Mouse (Mus musculus) midbrain, embryonic 12.5 days (tissue): ENCODE data around the gene Ttc7b. TPM values are rescaled to one million over a fixed set of nuclear protein-coding genes. Genes with fewer than 3 reads are reported as not detected.

Experiments
- ATAC-seq: fragments of 200-750 bp; cut with Nextera tagmentation; 2 replicates; pipeline ENCODE4 v1.8.0; 2017; ENCODE audit warnings: low read depth, moderate TSS enrichment, moderate library complexity; ENCODE audit not compliant: low FRiP score
- H3K27ac ChIP-seq: fragments of 300-500 bp; sonication (generic); replicated peaks from 2 replicates; pipeline ENCODE4 v1.5.1; 2016; ENCODE audit warnings: mild to moderate bottlenecking
- H3K27me3 ChIP-seq: fragments of 300-500 bp; sonication (generic); 2 replicates; pipeline ENCODE4 v1.6.1; 2016; ENCODE audit warnings: mild to moderate bottlenecking
- H3K36me3 ChIP-seq: fragments of 300-500 bp; sonication (generic); 2 replicates; pipeline ENCODE4 v1.6.1; 2016
- H3K4me1 ChIP-seq: fragments of 300-500 bp; sonication (generic); 2 replicates; pipeline ENCODE4 v1.6.1; 2016
- H3K4me2 ChIP-seq: fragments of 300-500 bp; sonication (generic); replicated peaks from 2 replicates; pipeline ENCODE4 v1.6.1; 2016; ENCODE audit warnings: mild to moderate bottlenecking, moderate library complexity
- H3K4me3 ChIP-seq: fragments of 300-500 bp; sonication (generic); 2 replicates; pipeline ENCODE4 v1.5.1; 2016; ENCODE audit warnings: mild to moderate bottlenecking
- H3K9ac ChIP-seq: fragments of 300-500 bp; sonication (generic); replicated peaks from 2 replicates; pipeline ENCODE4 v1.6.1; 2016; ENCODE audit warnings: mild to moderate bottlenecking, moderate library complexity
- H3K9me3 ChIP-seq: fragments of 300-500 bp; sonication (generic); 2 replicates; pipeline ENCODE4 v1.6.1; 2016; ENCODE audit warnings: mild to moderate bottlenecking
- WGBS: fragments of 180-500 bp; shearing (Covaris S2); methylation state at CpG from one replicate; pipeline ENCODE4 v1.1.7; 2016; 5-methylcytosine and 5-hydroxymethylcytosine counted together
- polyA plus RNA-seq: library from polyadenylated mRNA; unstranded; fragments of >200 nt; fragmentation: Nextera tagmentation; extraction: Ambion mirVana; gene quantifications from 2 replicates; pipeline ENCODE4 v1.2.1, GENCODE M21; 2016

Ttc7b gene
- polyA plus RNA-seq, 1 experiment from 2014 or later: 6.7 TPM

DNA sequence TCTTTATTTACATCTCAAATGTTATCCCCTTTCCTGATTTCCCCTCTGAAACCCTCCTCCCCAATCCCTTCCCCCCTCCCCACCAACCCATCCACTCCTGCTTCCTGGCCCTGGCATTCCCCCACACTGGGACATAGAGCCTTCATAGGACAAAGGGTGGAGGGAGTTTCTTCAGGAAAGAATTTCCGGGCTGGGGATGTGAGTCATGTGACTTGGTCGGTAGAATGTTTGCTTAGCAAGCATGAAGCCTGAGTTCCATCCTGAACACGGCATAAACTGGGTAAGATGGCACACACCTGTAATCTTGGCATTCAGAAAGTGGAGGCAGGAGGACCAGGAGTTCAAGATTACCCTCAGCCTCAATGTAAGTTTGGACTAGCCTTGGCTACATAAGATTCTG, 151.4 kb downstream of the Ttc7b start:
- Histone ChIP-seq H3K27me3 (no peaks in the 10 kb centered on the region), H3K36me3 (peaks cover 57% of the 10 kb centered on the region), H3K9me3 (no peaks in the 10 kb centered on the region), H3K4me3 (no peak overlapping the region), H3K4me1 (no peaks in the 10 kb centered on the region), H3K27ac (no peak overlapping the region), H3K4me2 (no peak overlapping the region), H3K9ac (no peak overlapping the region)
- ATAC-seq: no peak
- 56% methylated on average over 3 of the region's 3 CpGs for WGBS

DNA sequence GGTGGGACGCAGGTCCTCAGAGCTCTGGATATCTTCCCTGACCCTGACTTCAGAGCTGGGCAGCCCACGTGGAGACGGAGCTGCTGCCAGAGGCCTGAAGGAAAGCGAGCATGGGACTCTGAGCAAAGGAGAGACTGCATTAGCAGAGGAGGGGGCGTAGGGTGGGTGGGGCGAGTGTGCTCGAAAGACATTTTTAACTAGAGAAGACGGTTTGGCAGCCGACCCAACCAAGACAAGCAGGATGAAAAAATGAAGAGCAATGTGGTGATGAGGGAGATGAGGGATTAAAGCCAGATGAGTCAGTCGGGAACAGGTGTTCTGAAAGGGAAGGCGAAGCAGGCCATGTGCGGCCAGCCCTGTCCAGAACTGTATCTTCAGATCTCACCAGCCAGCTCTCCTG, 159.3 kb downstream of the Ttc7b start:
- H3K4me3 ChIP-seq: no peak overlapping the region
- H3K4me2 ChIP-seq: no peak overlapping the region
- no peak for ATAC-seq
- H3K9ac ChIP-seq: no peak overlapping the region
- no peaks in the 10 kb centered on the region for H3K27me3 ChIP-seq
- no peaks in the 10 kb centered on the region for H3K9me3 ChIP-seq
- H3K36me3 ChIP-seq: peaks cover 21% of the 10 kb centered on the region; the same call in 1 of the 2 replicates
- no peak overlapping the region for H3K27ac ChIP-seq
- no peaks in the 10 kb centered on the region for H3K4me1 ChIP-seq
- WGBS: 91% methylated on average over 12 of the region's 12 CpGs

DNA sequence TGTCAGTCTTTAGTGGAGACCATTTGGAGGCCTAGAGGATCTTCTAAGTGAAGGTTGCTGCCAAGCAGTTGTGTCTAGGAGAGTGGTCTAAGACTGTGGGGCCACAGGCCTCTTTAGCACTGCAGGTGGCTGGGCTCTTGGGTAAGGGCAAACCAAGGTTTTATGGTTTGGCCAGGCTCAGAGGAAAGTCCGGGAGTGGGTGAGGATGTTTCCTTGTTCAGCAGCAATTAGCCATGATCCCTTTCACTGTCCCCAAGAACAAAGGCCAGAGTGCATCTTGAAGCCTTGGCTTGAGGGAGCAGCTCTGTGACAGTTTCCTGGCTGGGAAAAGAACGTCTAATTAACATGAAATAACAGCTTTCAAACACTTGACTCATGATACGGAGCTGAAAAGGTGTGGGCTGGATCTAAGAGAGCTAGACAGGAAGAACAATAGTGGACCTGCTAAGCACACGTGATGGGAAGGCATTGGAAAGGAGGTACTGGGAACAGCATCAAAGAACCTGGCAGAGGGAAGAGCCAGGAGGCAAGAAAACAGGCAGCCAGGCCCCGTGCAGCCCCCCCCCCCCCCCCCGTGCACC, 162.5 kb downstream of the Ttc7b start:
- H3K4me2 ChIP-seq: no peak overlapping the region
- H3K36me3 ChIP-seq: peaks cover 16% of the 10 kb centered on the region; the same call in 1 of the 2 replicates
- H3K4me1 ChIP-seq: 0 out of 2 replicates have a peak, but pooled peaks cover 2% of the 10 kb centered on the region
- H3K4me3 ChIP-seq: no peak overlapping the region
- no peaks in the 10 kb centered on the region for H3K9me3 ChIP-seq
- no peaks in the 10 kb centered on the region for H3K27me3 ChIP-seq
- H3K9ac ChIP-seq: no peak overlapping the region
- ATAC-seq: no peak
- WGBS: 70% methylated on average over 6 of the region's 6 CpGs
- no peak overlapping the region for H3K27ac ChIP-seq

DNA sequence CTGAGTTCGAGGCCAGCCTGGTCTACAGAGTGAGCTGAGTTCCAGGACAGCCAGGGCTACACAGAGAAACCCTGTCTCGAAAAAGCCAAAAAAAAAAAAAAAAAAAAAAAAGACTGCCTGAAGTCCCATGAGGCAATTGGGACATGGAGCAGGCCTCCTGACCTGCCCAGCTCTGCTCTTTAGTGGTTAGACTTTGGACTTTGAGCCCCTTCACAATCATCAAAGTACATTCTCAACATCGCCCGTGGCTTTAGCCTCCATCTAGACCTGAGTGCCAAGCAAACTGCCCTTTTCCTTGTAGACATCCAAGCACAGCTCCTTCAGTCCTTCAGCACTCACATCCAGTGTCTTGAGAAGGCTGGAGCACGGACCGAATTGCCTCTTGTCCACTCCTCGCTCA, 164.2 kb downstream of the Ttc7b start:
- H3K9me3 ChIP-seq: no peaks in the 10 kb centered on the region
- H3K27me3 ChIP-seq: no peaks in the 10 kb centered on the region
- H3K36me3 ChIP-seq: peaks cover 26% of the 10 kb centered on the region; the same call in 1 of the 2 replicates
- no peak overlapping the region for H3K4me2 ChIP-seq
- H3K4me3 ChIP-seq: no peak overlapping the region
- 93% methylated on average over 7 of the region's 7 CpGs for WGBS
- 0 out of 2 replicates have a peak, but pooled peaks cover 2% of the 10 kb centered on the region for H3K4me1 ChIP-seq
- H3K27ac ChIP-seq: no peak overlapping the region
- ATAC-seq: no peak
- H3K9ac ChIP-seq: no peak overlapping the region

DNA sequence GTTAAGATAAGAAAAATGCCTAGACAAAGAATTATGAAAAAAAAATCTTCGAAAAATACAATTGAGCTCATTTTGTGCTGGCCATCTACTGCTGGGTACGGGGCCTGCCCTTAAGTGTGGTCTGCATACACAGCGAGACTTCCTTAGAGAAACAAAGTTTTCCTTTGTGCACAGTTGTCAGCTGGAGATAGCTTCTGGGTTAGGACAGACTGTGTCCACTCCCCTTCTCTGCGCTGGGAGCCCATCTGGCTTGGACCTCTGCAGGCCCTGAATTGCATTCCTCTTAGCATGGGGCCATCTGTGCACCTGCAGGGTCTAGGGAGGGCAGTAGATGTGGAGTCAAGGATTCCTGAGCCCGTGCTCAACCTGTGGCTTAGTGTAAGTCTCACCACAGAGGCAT, 165.1 kb downstream of the Ttc7b start:
- Histone ChIP-seq H3K27me3 (no peaks in the 10 kb centered on the region), H3K4me1 (0 out of 2 replicates have a peak, but pooled peaks cover 2% of the 10 kb centered on the region), H3K4me2 (no peak overlapping the region), H3K9me3 (no peaks in the 10 kb centered on the region), H3K9ac (no peak overlapping the region), H3K4me3 (no peak overlapping the region), H3K27ac (no peak overlapping the region), H3K36me3 (peaks cover 30% of the 10 kb centered on the region)
- no peak for ATAC-seq
- whole genome bisulfite sequencing: 82% methylated on average over 5 of the region's 5 CpGs

DNA sequence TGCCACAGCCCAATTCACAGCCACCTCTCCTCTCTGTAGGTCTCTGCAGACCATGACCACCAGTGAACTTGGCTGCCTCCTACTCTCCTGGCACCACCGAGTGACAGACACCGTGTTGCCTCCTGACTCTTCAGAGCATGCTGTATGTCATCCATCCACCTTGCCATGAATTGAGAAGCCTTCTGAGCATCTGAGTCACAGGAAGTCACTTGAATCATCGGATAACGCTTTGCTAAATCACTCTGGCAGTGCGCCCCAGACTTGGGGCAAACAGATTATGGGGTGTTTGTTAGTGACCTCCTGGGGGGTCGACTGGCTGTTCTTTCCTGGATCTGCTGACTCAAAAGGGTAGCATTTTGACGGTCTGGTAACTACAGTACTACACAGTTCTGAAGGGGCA, 166.7 kb downstream of the Ttc7b start:
- WGBS: 86% methylated on average over 7 of the region's 7 CpGs
- no peak for ATAC-seq
- H3K9ac ChIP-seq: no peak overlapping the region

DNA sequence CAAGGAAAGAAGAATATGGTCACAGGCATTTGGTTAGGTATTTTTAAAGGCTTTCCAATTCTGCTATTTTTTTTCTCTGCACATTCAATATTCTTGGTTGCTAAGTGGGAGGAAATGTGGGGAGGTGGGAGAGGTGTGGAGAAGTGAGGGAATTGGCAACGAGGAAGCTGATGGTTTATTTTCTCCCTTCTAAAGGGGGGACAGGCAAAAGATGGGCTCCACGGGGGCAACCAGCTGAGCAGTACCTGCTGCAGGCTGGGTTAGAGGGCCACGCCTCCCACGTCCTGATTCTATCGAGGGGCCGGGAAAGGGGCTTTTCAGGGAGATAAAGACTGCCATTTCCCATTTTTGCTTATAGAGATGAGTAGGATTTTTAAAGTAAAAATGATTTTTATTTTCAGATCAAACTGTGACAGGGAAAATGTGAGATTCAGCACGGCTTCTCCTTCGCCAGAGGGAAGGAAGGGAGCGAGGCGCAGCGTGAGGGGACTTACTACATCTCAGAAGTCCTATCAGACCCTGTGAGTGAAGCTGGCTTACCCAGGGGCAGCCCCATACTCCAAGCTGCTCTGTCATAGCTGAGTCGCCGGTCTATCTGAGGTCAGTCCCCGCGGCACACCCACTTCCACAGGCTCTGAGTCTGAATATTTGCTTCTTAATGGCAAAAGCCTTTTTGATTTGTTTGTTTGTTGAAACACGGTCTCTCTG, 167.4 kb downstream of the Ttc7b start:
- ATAC-seq: no peak
- 89% methylated on average over 16 of the region's 16 CpGs for WGBS
- H3K9me3 ChIP-seq: no peaks in the 10 kb centered on the region
- no peak overlapping the region for H3K4me3 ChIP-seq
- peaks cover 30% of the 10 kb centered on the region for H3K36me3 ChIP-seq
- H3K27ac ChIP-seq: no peak overlapping the region
- no peak overlapping the region for H3K9ac ChIP-seq
- no peaks in the 10 kb centered on the region for H3K27me3 ChIP-seq
- H3K4me2 ChIP-seq: no peak overlapping the region
- H3K4me1 ChIP-seq: 0 out of 2 replicates have a peak, but pooled peaks cover 2% of the 10 kb centered on the region

More for the DNA sequence above, 166.7 kb downstream of the Ttc7b start:
- Histone ChIP-seq H3K4me3 (no peak overlapping the region), H3K4me2 (no peak overlapping the region), H3K27me3 (no peaks in the 10 kb centered on the region), H3K4me1 (0 out of 2 replicates have a peak, but pooled peaks cover 2% of the 10 kb centered on the region), H3K36me3 (peaks cover 30% of the 10 kb centered on the region), H3K27ac (no peak overlapping the region), H3K9me3 (no peaks in the 10 kb centered on the region)

DNA sequence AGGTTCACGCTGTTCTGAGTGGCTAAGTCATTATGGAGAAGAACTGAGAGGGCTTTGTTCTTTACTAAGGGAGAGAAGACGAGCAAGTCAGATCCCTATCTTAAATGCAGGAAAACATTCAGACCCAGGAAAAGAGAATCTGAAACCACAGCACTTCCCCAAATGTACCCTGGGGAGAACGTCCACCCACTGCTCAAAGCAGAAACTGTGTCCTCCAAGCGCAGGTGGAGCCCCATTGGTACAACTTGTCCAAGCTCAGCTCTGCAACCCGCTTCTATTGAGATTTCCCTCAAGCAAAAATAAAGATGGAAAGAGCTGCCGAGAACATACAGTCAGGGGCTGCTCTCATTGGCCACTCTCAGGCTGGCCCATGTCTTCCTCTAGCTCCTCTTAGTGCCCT, 168.5 kb downstream of the Ttc7b start:
- Histone ChIP-seq H3K27ac (no peak overlapping the region), H3K9ac (no peak overlapping the region), H3K4me1 (0 out of 2 replicates have a peak, but pooled peaks cover 2% of the 10 kb centered on the region), H3K27me3 (no peaks in the 10 kb centered on the region), H3K4me3 (no peak overlapping the region), H3K4me2 (no peak overlapping the region), H3K36me3 (peaks cover 20% of the 10 kb centered on the region), H3K9me3 (no peaks in the 10 kb centered on the region)
- ATAC-seq: no peak
- WGBS: 86% methylated on average over 6 of the region's 6 CpGs

DNA sequence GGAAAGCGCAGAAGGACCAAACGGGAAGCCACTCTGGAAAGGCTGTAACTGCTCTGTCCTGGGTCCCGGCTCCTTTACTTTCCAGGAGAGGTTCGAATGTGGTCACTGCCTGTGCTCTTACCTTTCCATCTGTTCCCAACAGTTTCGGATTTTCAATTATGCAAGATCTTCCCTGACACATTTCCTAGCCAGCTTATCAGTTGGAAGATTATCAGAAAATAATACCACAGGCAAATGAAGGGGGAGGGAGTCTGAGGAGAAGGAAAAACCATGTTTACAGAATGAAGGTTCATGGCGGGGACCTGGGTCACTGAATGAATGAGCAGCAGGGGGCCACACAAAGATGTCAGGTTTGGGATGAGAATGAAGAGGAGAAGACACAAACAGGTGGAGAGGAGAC, 177.1 kb downstream of the Ttc7b start:
- no peaks in the 10 kb centered on the region for H3K27me3 ChIP-seq
- peaks cover 9% of the 10 kb centered on the region for H3K36me3 ChIP-seq
- H3K4me2 ChIP-seq: no peak overlapping the region
- H3K4me3 ChIP-seq: no peak overlapping the region
- H3K9me3 ChIP-seq: no peaks in the 10 kb centered on the region
- H3K4me1 ChIP-seq: peaks cover 16% of the 10 kb centered on the region
- WGBS: 70% methylated on average over 6 of the region's 6 CpGs
- H3K9ac ChIP-seq: no peak overlapping the region
- ATAC-seq: no peak
- no peak overlapping the region for H3K27ac ChIP-seq

DNA sequence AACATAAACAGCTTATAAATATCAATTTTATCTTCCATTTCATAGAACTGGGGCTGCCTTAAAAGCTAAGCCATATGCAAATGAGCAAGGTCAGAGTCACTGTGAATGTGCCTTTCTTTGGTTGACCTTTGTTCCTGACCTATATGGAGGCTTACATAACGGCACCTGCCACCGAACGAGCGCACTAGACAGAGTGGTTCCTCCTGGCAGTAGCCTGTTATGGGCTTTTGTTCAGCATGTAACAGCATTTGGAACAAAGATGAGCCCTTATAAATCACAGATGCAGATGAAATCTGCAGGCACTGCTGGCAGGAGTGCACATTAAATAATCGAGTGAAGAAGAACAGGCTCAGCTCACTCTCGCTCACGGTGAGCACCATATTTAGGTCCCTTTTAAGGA, 179.0 kb downstream of the Ttc7b start:
- 47% methylated on average over 7 of the region's 7 CpGs for WGBS
- Histone ChIP-seq H3K9me3 (no peaks in the 10 kb centered on the region), H3K4me2 (no peak overlapping the region), H3K9ac (no peak overlapping the region), H3K27me3 (no peaks in the 10 kb centered on the region), H3K27ac (no peak overlapping the region), H3K36me3 (peaks cover 9% of the 10 kb centered on the region), H3K4me1 (peaks cover 34% of the 10 kb centered on the region), H3K4me3 (no peak overlapping the region)
- ATAC-seq: no peak

DNA sequence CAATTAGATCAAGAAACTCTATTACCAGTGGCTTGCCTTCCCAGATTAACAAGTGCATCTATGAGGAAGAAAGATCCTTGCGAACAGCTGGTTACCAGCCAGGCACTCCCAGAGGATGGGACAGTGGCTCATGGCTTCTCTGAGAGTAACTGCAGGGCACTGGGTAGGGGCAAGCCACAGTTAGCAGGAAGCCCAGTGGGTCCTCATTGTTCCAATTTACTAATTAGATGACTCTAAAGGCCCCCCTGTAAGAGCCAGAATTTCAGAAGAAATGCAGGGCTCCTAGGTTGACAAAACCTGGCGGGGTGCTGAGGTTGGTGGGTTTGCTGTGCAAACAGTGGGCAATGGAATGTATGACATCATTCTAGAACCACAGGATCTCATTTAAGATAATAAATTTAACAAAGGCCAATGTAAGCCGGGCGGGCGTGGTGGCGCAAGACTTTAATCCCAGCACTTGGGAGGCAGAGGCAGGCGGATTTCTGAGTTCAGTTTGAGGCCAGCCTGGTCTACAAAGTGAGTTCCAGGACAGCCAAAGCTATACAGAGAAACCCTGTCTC, 179.6 kb downstream of the Ttc7b start:
- Histone ChIP-seq H3K4me1 (peaks cover 38% of the 10 kb centered on the region), H3K4me3 (no peak overlapping the region), H3K27ac (no peak overlapping the region), H3K36me3 (peaks cover 7% of the 10 kb centered on the region), H3K4me2 (no peak overlapping the region), H3K9ac (no peak overlapping the region), H3K9me3 (no peaks in the 10 kb centered on the region), H3K27me3 (no peaks in the 10 kb centered on the region)
- no peak for ATAC-seq
- WGBS: 76% methylated on average over 7 of the region's 7 CpGs

DNA sequence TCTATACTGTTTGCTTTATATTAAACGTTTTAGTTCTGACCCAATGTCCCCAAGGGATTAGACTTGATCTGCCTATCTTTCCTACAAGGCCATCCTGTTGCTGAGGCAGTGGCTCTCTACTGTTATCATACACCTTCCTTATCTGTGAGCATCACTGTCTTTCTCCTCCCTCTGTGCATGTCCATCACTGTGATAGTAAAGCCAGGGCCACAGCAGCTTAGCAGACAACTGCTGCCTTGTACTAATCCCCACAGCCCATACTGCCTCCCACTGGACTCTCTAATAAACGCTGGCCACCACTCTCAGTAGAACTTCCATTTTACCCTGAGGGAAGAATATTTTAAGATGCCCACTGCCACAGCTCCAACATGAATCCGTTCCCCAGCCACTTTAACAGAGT, 182.6 kb downstream of the Ttc7b start:
- WGBS: 45% methylated on average over 3 of the region's 3 CpGs
- 0 out of 2 replicates have a peak overlapping the region, but pooled peaks have one; percentile 21 for H3K9ac ChIP-seq
- H3K9me3 ChIP-seq: no peaks in the 10 kb centered on the region
- peaks cover 28% of the 10 kb centered on the region for H3K4me1 ChIP-seq
- peak overlapping the region; percentile 58 for H3K27ac ChIP-seq
- H3K36me3 ChIP-seq: peaks cover 2% of the 10 kb centered on the region; the same call in 1 of the 2 replicates
- peak; percentile 82 for ATAC-seq
- H3K4me2 ChIP-seq: no peak overlapping the region
- H3K27me3 ChIP-seq: no peaks in the 10 kb centered on the region
- H3K4me3 ChIP-seq: no peak overlapping the region
